Mouse (Mus musculus) G1E (cell line): ENCODE results near the gene Olfr1256.

Source experiments
- CTCF ChIP-seq: IDR thresholded peaks from 2 replicates; pipeline ENCODE4 v1.5.1; 2012; ENCODE audit warnings: low read depth, low read length, inconsistent platforms, mixed read lengths
- GATA1 ChIP-seq: IDR thresholded peaks from 2 replicates; pipeline ENCODE4 v1.6.1; 2012; ENCODE audit warnings: borderline replicate concordance, low read length, inconsistent platforms, mixed read lengths
- POLR2AphosphoS5 ChIP-seq: IDR thresholded peaks from 2 replicates; pipeline ENCODE4 v1.6.1; 2012; ENCODE audit warnings: low read depth, low read length, inconsistent platforms; ENCODE audit not compliant: insufficient replicate concordance

DNA sequence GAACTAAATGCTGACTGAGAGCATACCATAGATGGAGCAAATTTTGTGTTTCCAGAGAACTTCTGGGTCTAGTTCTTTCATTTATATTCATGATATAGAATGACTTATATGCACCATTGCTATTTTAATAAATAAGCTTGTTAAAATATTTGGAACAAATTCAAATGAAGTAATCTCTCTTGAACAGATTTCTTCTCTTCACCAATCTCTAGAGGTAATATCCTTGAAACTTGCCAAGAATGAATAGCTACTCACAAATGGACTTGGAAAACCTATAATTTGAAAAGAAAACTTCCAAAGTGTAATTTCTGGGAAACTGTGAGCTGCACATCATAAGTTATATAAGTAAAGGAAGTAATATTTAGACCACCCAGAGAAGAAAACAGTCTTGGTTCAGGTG is 47.8 kb downstream of the Olfr1256 start, which contains the start of gene Olfr1254:
- no peak for TF ChIP-seq CTCF
- no peak for TF ChIP-seq GATA1
- TF ChIP-seq POLR2AphosphoS5, result no peak
